Mouse (Mus musculus) neural tube, embryonic 15.5 days (tissue): ENCODE measurements at regions not wholly inside any gene's neighbourhood (a gene's known extent, or its start where the extent isn't known, plus 50 kb on each side); places are given as distances from the start of the nearest gene placed in this dataset.

Source experiments
- ATAC-seq: fragments of 200-750 bp; cut with Nextera tagmentation; 2 replicates; pipeline ENCODE4 v1.8.0; 2017; ENCODE audit warnings: mild to moderate bottlenecking, moderate TSS enrichment, moderate library complexity; ENCODE audit not compliant: low FRiP score
- H3K27ac ChIP-seq: fragments of 300-500 bp; sonication (generic); replicated peaks from 2 replicates; pipeline ENCODE4 v1.5.1; 2015; ENCODE audit warnings: mild to moderate bottlenecking, inconsistent platforms
- H3K27me3 ChIP-seq: fragments of 300-500 bp; sonication (generic); replicated peaks from 2 replicates; pipeline ENCODE4 v1.6.1; 2015; ENCODE audit warnings: inconsistent platforms
- H3K36me3 ChIP-seq: fragments of 300-500 bp; sonication (generic); 2 replicates; pipeline ENCODE4 v1.6.1; 2015; ENCODE audit warnings: inconsistent platforms
- H3K4me1 ChIP-seq: fragments of 300-500 bp; sonication (generic); 2 replicates; pipeline ENCODE4 v1.6.1; 2015; ENCODE audit warnings: inconsistent platforms
- H3K4me2 ChIP-seq: fragments of 300-500 bp; sonication (generic); 2 replicates; pipeline ENCODE4 v1.6.1; 2015; ENCODE audit warnings: inconsistent platforms, mild to moderate bottlenecking, moderate library complexity
- H3K4me3 ChIP-seq: fragments of 300-500 bp; sonication (generic); replicated peaks from 2 replicates; pipeline ENCODE4 v1.5.1; 2015; ENCODE audit warnings: mild to moderate bottlenecking, inconsistent platforms
- H3K9ac ChIP-seq: fragments of 300-500 bp; sonication (generic); replicated peaks from 2 replicates; pipeline ENCODE4 v1.6.1; 2015; ENCODE audit warnings: mild to moderate bottlenecking, inconsistent platforms
- H3K9me3 ChIP-seq: fragments of 300-500 bp; sonication (generic); replicated peaks from 2 replicates; pipeline ENCODE4 v1.6.1; 2016; ENCODE audit warnings: inconsistent platforms
- WGBS: fragments of 180-500 bp; shearing (Covaris S2); methylation state at CpG from one replicate; pipeline ENCODE4 v1.1.7; 2015; ENCODE audit warnings: mixed read lengths; 5-methylcytosine and 5-hydroxymethylcytosine counted together

DNA sequence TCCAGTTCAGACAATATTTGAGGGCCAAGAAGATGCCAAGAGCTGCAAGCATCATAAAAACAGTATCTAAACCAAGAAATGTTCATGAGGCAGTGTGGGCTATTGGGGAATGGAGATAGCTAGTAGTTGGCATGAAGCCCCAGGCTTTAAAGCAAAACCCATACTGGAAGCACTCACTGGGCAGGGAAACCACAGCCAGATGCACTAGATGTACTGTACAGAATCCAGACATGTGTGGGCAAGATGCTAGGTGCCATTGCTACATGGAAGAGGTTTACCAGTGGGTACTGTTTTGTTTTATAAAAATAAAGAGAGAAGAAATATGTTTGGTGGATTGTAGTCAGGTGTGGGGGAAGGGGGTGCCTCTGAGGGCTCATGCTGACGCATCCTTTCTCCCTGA, 125.6 kb upstream of the Lrig3 start:
- Histone ChIP-seq H3K4me3 (no peak overlapping the region), H3K9me3 (no peaks in the 10 kb centered on the region), H3K4me1 (peaks cover 21% of the 10 kb centered on the region), H3K36me3 (no peaks in the 10 kb centered on the region), H3K27ac (no peak overlapping the region), H3K4me2 (no peak overlapping the region), H3K9ac (no peak overlapping the region), H3K27me3 (no peaks in the 10 kb centered on the region)
- WGBS: 88% methylated on average over 1 of the region's 1 CpGs
- ATAC-seq: no peak

GRCm38 (mm10) chr10:125844336-125844865, 121.6 kb upstream of the Lrig3 start:
- no peak for ATAC-seq
- Histone ChIP-seq H3K9ac (no peak overlapping the region), H3K4me3 (no peak overlapping the region), H3K9me3 (no peaks in the 10 kb centered on the region), H3K4me2 (no peak overlapping the region), H3K27me3 (no peaks in the 10 kb centered on the region), H3K36me3 (no peaks in the 10 kb centered on the region), H3K4me1 (peaks cover 16% of the 10 kb centered on the region), H3K27ac (no peak overlapping the region)
- 65% methylated on average over 9 of the region's 9 CpGs for WGBS

GRCm38 (mm10) chr10:125845014-125845514, 120.9 kb upstream of the Lrig3 start:
- ATAC-seq: no peak
- Histone ChIP-seq H3K9me3 (no peaks in the 10 kb centered on the region), H3K4me1 (peaks cover 10% of the 10 kb centered on the region), H3K4me2 (peak overlapping the region; percentile 56), H3K27me3 (no peaks in the 10 kb centered on the region), H3K4me3 (peak overlapping the region; percentile 26), H3K27ac (no peak overlapping the region), H3K36me3 (no peaks in the 10 kb centered on the region), H3K9ac (peak overlapping the region; percentile 36; the same call in 1 of the 2 replicates)
- 3% methylated on average over 19 of the region's 19 CpGs for WGBS

GRCm38 (mm10) chr10:125850370-125850769, 115.6 kb upstream of the Lrig3 start:
- Histone ChIP-seq H3K9ac (no peak overlapping the region), H3K27ac (no peak overlapping the region), H3K4me1 (peaks cover under 1% of the 10 kb centered on the region), H3K9me3 (no peaks in the 10 kb centered on the region), H3K27me3 (no peaks in the 10 kb centered on the region), H3K36me3 (no peaks in the 10 kb centered on the region), H3K4me3 (no peak overlapping the region), H3K4me2 (no peak overlapping the region)
- 65% methylated on average over 9 of the region's 9 CpGs for WGBS
- ATAC-seq: no peak

DNA sequence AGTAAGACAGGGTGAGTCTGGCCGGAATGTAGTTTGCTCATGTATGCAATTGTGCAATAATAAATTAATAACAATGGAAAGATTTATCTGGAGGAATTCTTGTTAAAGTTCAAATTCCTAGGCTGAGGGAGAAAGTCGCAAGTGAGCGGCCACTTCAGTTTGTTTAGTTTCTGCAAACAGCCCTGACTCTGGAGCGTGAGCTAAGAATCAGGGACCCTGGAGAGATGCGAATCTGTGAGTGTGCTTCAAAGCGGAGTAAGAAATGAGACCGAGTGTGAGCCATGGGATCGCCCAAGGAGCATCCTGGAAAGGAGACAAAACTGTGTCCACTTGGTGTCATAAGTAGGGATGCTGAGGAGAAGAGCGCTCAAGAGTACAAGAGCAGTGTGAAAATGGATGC, 104.2 kb upstream of the Lrig3 start:
- no peaks in the 10 kb centered on the region for H3K36me3 ChIP-seq
- no peak overlapping the region for H3K4me3 ChIP-seq
- no peaks in the 10 kb centered on the region for H3K4me1 ChIP-seq
- H3K9ac ChIP-seq: no peak overlapping the region
- no peaks in the 10 kb centered on the region for H3K27me3 ChIP-seq
- no peak overlapping the region for H3K4me2 ChIP-seq
- no peak overlapping the region for H3K27ac ChIP-seq
- no peak for ATAC-seq
- no peaks in the 10 kb centered on the region for H3K9me3 ChIP-seq
- 92% methylated on average over 9 of the region's 9 CpGs for WGBS

DNA sequence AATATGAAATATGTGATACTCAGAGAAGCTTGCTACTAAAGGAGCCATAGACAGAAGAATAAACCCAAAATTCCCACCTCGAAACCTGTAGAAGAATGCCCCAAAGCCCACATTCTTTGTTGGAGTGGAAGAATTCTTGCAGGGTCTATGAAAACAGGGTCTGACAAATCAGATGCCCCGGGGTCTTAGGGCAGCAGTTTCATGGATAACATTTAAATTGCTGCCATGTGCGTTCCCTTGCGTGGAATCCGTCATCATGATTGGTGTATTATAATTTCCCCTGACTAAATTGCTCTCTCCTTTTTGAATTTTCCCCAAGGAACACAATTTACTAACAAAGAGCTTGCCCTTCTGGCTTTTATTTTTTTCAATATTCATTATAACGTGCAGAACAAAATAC, 99.6 kb upstream of the Lrig3 start:
- no peak for ATAC-seq
- Histone ChIP-seq H3K27ac (no peak overlapping the region), H3K9ac (no peak overlapping the region), H3K36me3 (no peaks in the 10 kb centered on the region), H3K4me2 (no peak overlapping the region), H3K9me3 (no peaks in the 10 kb centered on the region), H3K4me3 (no peak overlapping the region), H3K4me1 (no peaks in the 10 kb centered on the region), H3K27me3 (no peaks in the 10 kb centered on the region)
- 60% methylated on average over 6 of the region's 6 CpGs for WGBS

GRCm38 (mm10) chr10:125884563-125884962, 81.4 kb upstream of the Lrig3 start:
- WGBS: 82% methylated on average over 3 of the region's 3 CpGs
- H3K27ac ChIP-seq: no peak overlapping the region
- no peak overlapping the region for H3K9ac ChIP-seq
- no peak overlapping the region for H3K4me3 ChIP-seq
- H3K27me3 ChIP-seq: no peaks in the 10 kb centered on the region
- no peak for ATAC-seq
- H3K36me3 ChIP-seq: no peaks in the 10 kb centered on the region
- no peaks in the 10 kb centered on the region for H3K4me1 ChIP-seq
- no peak overlapping the region for H3K4me2 ChIP-seq
- H3K9me3 ChIP-seq: no peaks in the 10 kb centered on the region

- Histone ChIP-seq H3K9ac (no peak overlapping the region), H3K27me3 (no peaks in the 10 kb centered on the region), H3K36me3 (no peaks in the 10 kb centered on the region), H3K4me2 (no peak overlapping the region), H3K4me1 (no peaks in the 10 kb centered on the region), H3K9me3 (no peaks in the 10 kb centered on the region), H3K27ac (no peak overlapping the region), H3K4me3 (no peak overlapping the region)
- ATAC-seq: no peak
- 60% methylated on average over 6 of the region's 6 CpGs for WGBS
These were observed 80.2 kb upstream of the Lrig3 start for GRCm38 (mm10) chr10:125885796-125886195.

GRCm38 (mm10) chr10:125892122-125892521, 73.8 kb upstream of the Lrig3 start:
- Histone ChIP-seq H3K27me3 (no peaks in the 10 kb centered on the region), H3K4me3 (no peak overlapping the region), H3K27ac (no peak overlapping the region), H3K9me3 (no peaks in the 10 kb centered on the region), H3K36me3 (no peaks in the 10 kb centered on the region), H3K4me2 (no peak overlapping the region), H3K4me1 (no peaks in the 10 kb centered on the region), H3K9ac (no peak overlapping the region)
- 92% methylated on average over 7 of the region's 7 CpGs for WGBS
- ATAC-seq: no peak

- Histone ChIP-seq H3K9me3 (no peaks in the 10 kb centered on the region), H3K36me3 (no peaks in the 10 kb centered on the region), H3K4me2 (no peak overlapping the region), H3K27me3 (no peaks in the 10 kb centered on the region), H3K4me1 (no peaks in the 10 kb centered on the region), H3K9ac (no peak overlapping the region), H3K27ac (no peak overlapping the region), H3K4me3 (no peak overlapping the region)
- ATAC-seq: no peak
- WGBS: 45% methylated on average over 7 of the region's 7 CpGs
These were observed 70.1 kb upstream of the Lrig3 start for GRCm38 (mm10) chr10:125895744-125896482.

DNA sequence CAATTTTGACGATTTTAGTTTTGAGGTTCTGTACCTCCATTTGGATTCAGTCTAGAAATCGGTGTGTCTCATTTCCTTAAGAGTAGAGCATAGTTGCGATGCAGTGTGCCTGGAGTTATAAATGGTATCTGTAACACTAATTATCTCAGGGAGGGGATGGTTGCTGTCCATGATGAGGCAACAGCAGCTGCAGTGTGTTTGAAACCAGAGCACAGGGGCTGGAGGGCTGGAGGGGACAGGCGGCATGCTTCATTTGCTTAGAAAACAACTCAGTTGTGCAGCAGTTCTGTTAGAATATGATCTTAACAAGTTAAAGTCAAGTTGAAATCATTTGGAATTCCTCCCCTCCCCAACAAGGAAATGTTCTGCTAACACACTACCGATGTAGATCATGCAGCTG, 69.3 kb upstream of the Lrig3 start:
- no peaks in the 10 kb centered on the region for H3K36me3 ChIP-seq
- H3K4me3 ChIP-seq: no peak overlapping the region
- no peaks in the 10 kb centered on the region for H3K9me3 ChIP-seq
- H3K9ac ChIP-seq: no peak overlapping the region
- no peak overlapping the region for H3K4me2 ChIP-seq
- no peaks in the 10 kb centered on the region for H3K4me1 ChIP-seq
- 63% methylated on average over 5 of the region's 5 CpGs for WGBS
- H3K27me3 ChIP-seq: no peaks in the 10 kb centered on the region
- no peak for ATAC-seq
- H3K27ac ChIP-seq: no peak overlapping the region

DNA sequence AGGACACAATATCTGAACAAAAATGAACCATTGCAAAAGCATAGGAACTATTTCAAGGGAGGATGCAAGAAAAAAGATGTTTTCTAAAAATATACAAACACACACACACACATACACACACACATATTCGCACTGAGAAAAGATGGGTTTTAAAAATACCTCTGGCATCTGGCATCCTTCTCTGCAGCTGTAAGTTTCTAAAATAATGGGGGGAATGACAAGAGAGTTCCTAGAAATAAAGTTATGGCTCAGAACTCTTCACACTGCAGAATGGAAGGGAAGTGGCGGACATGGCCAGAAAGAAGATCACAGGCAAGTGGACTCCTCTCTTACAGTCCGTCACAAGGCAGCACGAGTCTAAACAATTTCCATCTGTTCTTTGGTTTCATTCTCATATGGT, 66.5 kb upstream of the Lrig3 start:
- no peak overlapping the region for H3K9ac ChIP-seq
- 0 out of 2 replicates have a peak, but pooled peaks cover 3% of the 10 kb centered on the region for H3K27me3 ChIP-seq
- no peak for ATAC-seq
- H3K4me1 ChIP-seq: no peaks in the 10 kb centered on the region
- no peak overlapping the region for H3K4me3 ChIP-seq
- H3K9me3 ChIP-seq: no peaks in the 10 kb centered on the region
- H3K4me2 ChIP-seq: no peak overlapping the region
- no peaks in the 10 kb centered on the region for H3K36me3 ChIP-seq
- H3K27ac ChIP-seq: no peak overlapping the region
- WGBS: 88% methylated on average over 4 of the region's 4 CpGs
